Mouse (Mus musculus): ENCODE data around the gene 2010111I01Rik.
A peak's percentile ranks its signal among the peaks of the same experiment; 100 is the strongest.
"Not testable (repeated sequence)": the region's sequence is repeated elsewhere in the genome, so short reads cannot be mapped to it uniquely, and the experiment has no call there.

Gene 2010111I01Rik

GRCm38 (mm10) chr13:63223026-63223770 is 258.5 kb downstream of the 2010111I01Rik start:
- DNase-seq: no peak

- no peak for DNase-seq
Measured at GRCm38 (mm10) chr13:63225796-63226583, 261.3 kb downstream of the 2010111I01Rik start.

- no peak for DNase-seq
Measured at GRCm38 (mm10) chr13:63227785-63228184, 263.1 kb downstream of the 2010111I01Rik start.

GRCm38 (mm10) chr13:63230955-63231701 is 266.4 kb downstream of the 2010111I01Rik start:
- DNase-seq: no peak

GRCm38 (mm10) chr13:63231702-63232070 is 267.0 kb downstream of the 2010111I01Rik start:
- DNase-seq: no peak

- DNase-seq: no peak
Measured at GRCm38 (mm10) chr13:63232558-63232957, 267.9 kb downstream of the 2010111I01Rik start.

GRCm38 (mm10) chr13:63234520-63234919 is 269.8 kb downstream of the 2010111I01Rik start:
- DNase-seq: not testable (repeated sequence)

GRCm38 (mm10) chr13:63235551-63235950 is 270.9 kb downstream of the 2010111I01Rik start:
- DNase-seq: no peak

- no peak for DNase-seq
Measured at GRCm38 (mm10) chr13:63236159-63236893, 271.6 kb downstream of the 2010111I01Rik start.

GRCm38 (mm10) chr13:63238045-63238444 is 273.4 kb downstream of the 2010111I01Rik start:
- DNase-seq: no peak

- no peak for DNase-seq
Measured at GRCm38 (mm10) chr13:63239301-63239804, 274.7 kb downstream of the 2010111I01Rik start.

GRCm38 (mm10) chr13:63239877-63240671 is 275.4 kb downstream of the 2010111I01Rik start:
- DNase-seq: peak; percentile 90

GRCm38 (mm10) chr13:63240835-63241234 is 276.1 kb downstream of the 2010111I01Rik start:
- DNase-seq: peak in 1 of 2 experiments; percentile 66

GRCm38 (mm10) chr13:63241665-63242064 is 277.0 kb downstream of the 2010111I01Rik start:
- DNase-seq: no peak

GRCm38 (mm10) chr13:63242401-63243192 is 277.9 kb downstream of the 2010111I01Rik start:
- peak in 1 of 2 experiments; percentile 46 for DNase-seq

GRCm38 (mm10) chr13:63243586-63243985 is 278.9 kb downstream of the 2010111I01Rik start:
- DNase-seq: no peak

- no peak for DNase-seq
Measured at GRCm38 (mm10) chr13:63244425-63244824, 279.7 kb downstream of the 2010111I01Rik start.

- no peak for DNase-seq
Measured at GRCm38 (mm10) chr13:63245218-63245617, 280.5 kb downstream of the 2010111I01Rik start.

GRCm38 (mm10) chr13:63245812-63246211 is 281.1 kb downstream of the 2010111I01Rik start:
- no peak for DNase-seq

GRCm38 (mm10) chr13:63246332-63246940 is 281.7 kb downstream of the 2010111I01Rik start:
- DNase-seq: peak; percentile 52 to 71
